Mouse (Mus musculus): ENCODE results near the gene Rap2a.

The Rap2a gene

GRCm38 (mm10) chr14:120543846-120544245 is 65.6 kb downstream of the Rap2a start:
- no peak for DNase-seq

GRCm38 (mm10) chr14:120544495-120544894 is 66.3 kb downstream of the Rap2a start:
- DNase-seq: no peak

- no peak for DNase-seq
Measured at GRCm38 (mm10) chr14:120544946-120545345, 66.7 kb downstream of the Rap2a start.

Data from embryo, embryonic 11 days (tissue).